Mouse (Mus musculus) embryonic facial prominence, embryonic 11.5 days (tissue): ENCODE results near the gene Ilf3. TPM values are rescaled to one million over a fixed set of nuclear protein-coding genes. Genes with fewer than 3 reads are reported as not detected.

Experiments used
- ATAC-seq: fragments of 200-750 bp; cut with Nextera tagmentation; replicated peaks from 2 replicates; pipeline ENCODE4 v1.8.0; 2017; ENCODE audit warnings: low read depth; ENCODE audit not compliant: insufficient number of reproducible peaks, low FRiP score, low TSS enrichment
- DNase-seq: peaks from one replicate; pipeline ENCODE4 v3.0.0-alpha.2; 2015; ENCODE audit warnings: low spot score
- H3K27ac ChIP-seq: fragments of 300-500 bp; sonication (generic); replicated peaks from 2 replicates; pipeline ENCODE4 v1.5.1; 2014; ENCODE audit warnings: mild to moderate bottlenecking, low read depth, low read length, control low read depth
- H3K27me3 ChIP-seq: fragments of 300-500 bp; sonication (generic); 2 replicates; pipeline ENCODE4 v1.6.1; 2014; ENCODE audit warnings: mild to moderate bottlenecking, low read length, moderate library complexity, mixed read lengths; ENCODE audit not compliant: control insufficient read depth, insufficient read depth
- H3K36me3 ChIP-seq: fragments of 300-500 bp; sonication (generic); replicated peaks from 2 replicates; pipeline ENCODE4 v1.6.1; 2014; ENCODE audit warnings: low read depth, mild to moderate bottlenecking, low read length, moderate library complexity, mixed read lengths; ENCODE audit not compliant: control insufficient read depth, insufficient read depth
- H3K4me1 ChIP-seq: fragments of 300-500 bp; sonication (generic); 2 replicates; pipeline ENCODE4 v1.6.1; 2014; ENCODE audit warnings: low read length, mixed read lengths; ENCODE audit not compliant: control insufficient read depth, insufficient read depth
- H3K4me2 ChIP-seq: fragments of 300-500 bp; sonication (generic); 2 replicates; pipeline ENCODE4 v1.6.1; 2014; ENCODE audit warnings: low read depth, mild to moderate bottlenecking, control low read depth, low read length, moderate library complexity
- H3K4me3 ChIP-seq: fragments of 300-500 bp; sonication (generic); 2 replicates; pipeline ENCODE4 v1.5.1; 2014; ENCODE audit warnings: low read depth, low read length, control low read depth
- H3K9ac ChIP-seq: fragments of 300-500 bp; sonication (generic); replicated peaks from 2 replicates; pipeline ENCODE4 v1.6.1; 2014; ENCODE audit warnings: mild to moderate bottlenecking, control low read depth, low read length
- H3K9me3 ChIP-seq: fragments of 300-500 bp; sonication (generic); replicated peaks from 2 replicates; pipeline ENCODE4 v1.6.1; 2016; ENCODE audit warnings: mild to moderate bottlenecking, low read length, inconsistent platforms, mixed read lengths; ENCODE audit not compliant: control insufficient read depth
- WGBS: fragments of 180-500 bp; shearing (Covaris S2); extraction: QIAGEN DNeasy Blood & Tissue Kit; methylation state at CpG from one replicate; pipeline ENCODE4 v1.1.7; 2014; 5-methylcytosine and 5-hydroxymethylcytosine counted together
- polyA plus RNA-seq: library from polyadenylated mRNA; unstranded; fragments of >200 nt; fragmentation: Nextera tagmentation; extraction: Ambion mirVana; gene quantifications from 2 replicates; pipeline ENCODE4 v1.2.1, GENCODE M21; 2014

Ilf3 gene
- polyA plus RNA-seq, 1 experiment from 2014 or later = 256 TPM

DNA sequence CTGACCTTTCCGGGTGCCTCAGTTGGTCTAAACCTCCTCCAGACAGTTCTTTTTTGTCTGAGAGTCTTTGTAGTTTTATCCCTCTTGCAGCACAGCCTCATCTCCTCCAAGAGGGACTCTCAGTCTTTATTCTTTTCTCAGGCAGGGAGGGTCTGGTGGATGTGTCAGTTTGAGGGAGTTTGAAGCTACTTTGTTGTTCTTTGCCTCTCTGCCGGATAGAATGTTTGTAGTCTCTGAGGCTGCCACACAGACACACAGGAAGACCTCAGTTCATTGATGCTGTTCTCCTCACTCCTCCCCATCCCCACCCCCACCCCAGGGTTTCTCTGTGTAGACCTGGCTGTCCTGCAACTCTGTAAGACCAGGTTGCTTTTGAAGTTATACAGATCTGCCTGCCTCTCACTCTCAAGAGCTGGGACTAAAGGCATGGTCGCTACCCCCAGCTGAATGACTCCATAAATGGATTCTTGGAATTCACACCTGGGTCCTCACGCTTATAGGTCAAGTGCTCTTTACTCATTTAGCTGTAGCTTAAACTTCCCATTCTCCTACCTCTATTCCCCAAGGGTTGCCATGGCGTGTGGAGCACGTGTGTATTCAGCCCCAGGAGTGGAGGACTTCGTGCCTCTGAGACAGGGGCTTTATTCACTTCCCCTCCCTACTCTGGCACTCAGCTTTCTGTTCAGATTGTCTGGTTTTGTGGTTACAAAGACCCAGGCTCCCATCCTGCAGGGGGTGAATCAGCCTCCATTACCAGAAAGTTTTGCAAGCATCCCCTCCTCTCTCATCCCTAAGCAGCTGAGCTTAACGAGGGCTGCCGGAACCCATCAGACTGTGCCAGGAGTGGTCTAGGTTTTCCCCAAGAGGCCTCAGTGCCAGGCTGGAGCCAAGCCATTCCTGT lies 35.3 kb upstream of the Ilf3 start:
- 40% methylated on average over 9 of the region's 9 CpGs for WGBS
- Histone ChIP-seq H3K9ac (no peak overlapping the region), H3K27ac (no peak overlapping the region), H3K4me3 (no peak overlapping the region), H3K36me3 (no peaks in the 10 kb centered on the region), H3K9me3 (no peaks in the 10 kb centered on the region), H3K4me1 (no peaks in the 10 kb centered on the region; the same call in 1 of the 2 replicates), H3K4me2 (no peak overlapping the region), H3K27me3 (no peaks in the 10 kb centered on the region)
- ATAC-seq (peak; percentile 8; the same call in 1 of the 2 replicates), DNase-seq (peak; percentile 9)

DNA sequence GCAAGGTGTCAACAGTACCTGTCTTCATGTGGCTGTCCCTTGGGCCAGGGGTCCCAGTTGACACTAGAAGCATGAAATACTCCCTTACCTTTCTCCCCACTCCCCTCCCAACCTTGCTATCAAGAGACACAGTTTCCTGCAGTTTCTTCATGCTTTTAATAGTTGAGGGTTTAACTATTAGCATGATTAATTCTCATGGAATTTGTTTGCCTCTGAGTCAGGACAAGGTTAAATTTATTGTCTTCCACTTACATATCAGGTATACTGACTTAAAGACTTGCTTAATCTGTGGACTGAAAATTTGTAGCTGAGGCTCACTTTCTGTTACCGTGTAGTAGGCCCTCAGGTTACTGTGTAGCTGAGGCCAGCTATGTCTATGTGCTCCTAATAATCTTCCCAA lies 34.1 kb upstream of the Ilf3 start:
- Histone ChIP-seq H3K27me3 (no peaks in the 10 kb centered on the region), H3K36me3 (no peaks in the 10 kb centered on the region), H3K4me2 (no peak overlapping the region), H3K4me1 (no peaks in the 10 kb centered on the region; the same call in 1 of the 2 replicates), H3K27ac (no peak overlapping the region), H3K4me3 (no peak overlapping the region), H3K9ac (no peak overlapping the region), H3K9me3 (no peaks in the 10 kb centered on the region)
- ATAC-seq (no peak), DNase-seq (no peak)
- 88% methylated on average over 1 of the region's 1 CpGs for WGBS

DNA sequence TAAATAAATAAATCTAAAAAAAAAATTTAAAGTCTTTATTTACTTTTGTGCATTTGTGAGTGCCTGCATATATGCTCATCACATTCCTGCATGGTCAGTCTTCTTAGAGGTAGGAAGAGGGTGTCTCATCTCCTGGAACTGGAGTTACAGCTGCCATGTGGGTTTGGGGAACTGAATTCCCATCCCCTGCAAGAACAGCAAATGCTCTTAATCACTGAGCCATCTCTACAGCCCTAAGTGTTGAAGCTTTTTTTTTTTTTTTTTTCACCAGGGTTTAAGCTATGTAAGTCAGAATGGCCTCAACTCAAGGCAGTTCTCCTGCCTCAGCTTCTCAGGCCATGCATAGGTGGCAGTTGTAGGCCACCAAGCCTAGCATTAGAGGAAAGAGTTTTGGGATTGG lies 32.9 kb upstream of the Ilf3 start:
- DNase-seq (no peak), ATAC-seq (no peak)
- Histone ChIP-seq H3K4me2 (no peak overlapping the region), H3K27me3 (no peaks in the 10 kb centered on the region), H3K9ac (no peak overlapping the region), H3K27ac (no peak overlapping the region), H3K4me3 (no peak overlapping the region), H3K9me3 (no peaks in the 10 kb centered on the region), H3K36me3 (no peaks in the 10 kb centered on the region), H3K4me1 (no peaks in the 10 kb centered on the region; the same call in 1 of the 2 replicates)

DNA sequence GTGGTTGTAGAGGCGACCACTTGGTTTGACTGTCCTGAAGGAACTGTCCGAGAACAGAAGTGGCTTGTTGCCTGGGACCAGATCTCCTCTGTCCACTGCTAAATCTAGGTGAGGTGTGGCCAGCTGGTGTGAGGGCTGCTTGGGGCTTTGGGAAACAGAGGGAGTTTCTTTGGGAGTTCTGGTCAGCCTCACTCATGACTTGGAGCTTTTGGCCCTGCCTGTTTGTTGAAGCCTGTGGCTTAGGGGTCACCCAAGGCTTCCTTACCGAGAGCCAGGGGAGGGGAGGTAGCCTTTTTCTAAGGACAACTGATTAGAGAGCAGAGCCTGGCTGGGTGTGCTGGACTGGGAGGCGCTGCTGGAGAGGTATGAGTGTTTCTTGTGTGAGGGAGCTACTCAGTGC lies 32.3 kb upstream of the Ilf3 start:
- no peak for ATAC-seq
- DNase-seq = no peak
- Histone ChIP-seq H3K27ac (no peak overlapping the region), H3K36me3 (no peaks in the 10 kb centered on the region; the same call in 1 of the 2 replicates), H3K4me3 (no peak overlapping the region), H3K9ac (no peak overlapping the region), H3K9me3 (no peaks in the 10 kb centered on the region), H3K27me3 (no peaks in the 10 kb centered on the region), H3K4me2 (no peak overlapping the region), H3K4me1 (no peaks in the 10 kb centered on the region; the same call in 1 of the 2 replicates)
- WGBS = 81% methylated on average over 4 of the region's 4 CpGs

DNA sequence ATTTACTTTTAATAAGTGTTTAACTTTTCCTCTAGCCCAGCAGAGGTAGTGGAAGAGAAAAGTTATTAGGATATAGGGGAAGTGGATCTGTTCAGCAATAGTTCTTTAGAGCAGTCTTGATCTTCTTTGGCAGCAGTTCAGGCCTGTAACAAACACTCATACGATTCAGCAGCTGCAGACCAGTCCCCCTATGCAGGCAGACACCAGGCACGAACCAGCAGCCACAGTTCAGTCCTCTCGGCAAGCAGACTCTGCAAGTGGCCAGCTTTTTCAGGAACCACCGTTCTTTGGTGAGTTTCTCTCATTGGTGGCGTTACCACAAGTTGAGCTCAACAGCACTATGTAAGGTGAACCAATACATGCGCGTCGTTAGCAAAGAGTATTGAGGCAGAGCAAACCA lies 31.2 kb upstream of the Ilf3 start:
- no peak overlapping the region for H3K4me3 ChIP-seq
- H3K9ac ChIP-seq = no peak overlapping the region
- no peaks in the 10 kb centered on the region for H3K27me3 ChIP-seq
- no peaks in the 10 kb centered on the region; the same call in 1 of the 2 replicates for H3K4me1 ChIP-seq
- no peaks in the 10 kb centered on the region for H3K9me3 ChIP-seq
- H3K36me3 ChIP-seq = no peaks in the 10 kb centered on the region; the same call in 1 of the 2 replicates
- 85% methylated on average over 8 of the region's 8 CpGs for WGBS
- no peak for DNase-seq
- ATAC-seq = no peak
- no peak overlapping the region for H3K4me2 ChIP-seq
- H3K27ac ChIP-seq = no peak overlapping the region

DNA sequence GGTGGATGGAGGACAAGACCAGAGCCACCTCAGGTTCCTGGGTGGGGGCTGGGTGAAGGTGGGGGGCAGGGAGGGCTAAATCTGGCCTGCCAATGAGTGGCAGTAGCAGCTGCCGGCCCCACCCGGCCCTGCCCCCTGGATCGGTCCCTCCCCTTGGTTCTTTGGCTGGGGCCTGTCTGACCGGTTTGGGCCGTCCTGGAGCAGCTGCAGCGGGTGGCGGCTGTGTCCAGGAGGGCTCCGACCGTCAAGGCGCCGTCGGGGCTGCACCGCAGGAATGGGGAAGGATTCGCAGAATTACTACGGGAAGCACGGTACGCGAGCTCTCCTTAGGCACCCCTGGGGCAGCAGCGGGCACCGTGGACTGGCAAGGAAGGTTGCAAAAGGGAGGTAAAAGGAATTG lies 30.0 kb upstream of the Ilf3 start:
- H3K27me3 ChIP-seq = no peaks in the 10 kb centered on the region
- peak overlapping the region; percentile 18 for H3K4me3 ChIP-seq
- 18% methylated on average over 20 of the region's 20 CpGs for WGBS
- no peak overlapping the region for H3K4me2 ChIP-seq
- H3K27ac ChIP-seq = peak overlapping the region; percentile 41; the same call in 1 of the 2 replicates
- no peaks in the 10 kb centered on the region; the same call in 1 of the 2 replicates for H3K36me3 ChIP-seq
- no peaks in the 10 kb centered on the region for H3K9me3 ChIP-seq
- ATAC-seq = peak; percentile 50
- DNase-seq = peak; percentile 37
- H3K4me1 ChIP-seq = no peaks in the 10 kb centered on the region
- H3K9ac ChIP-seq = peak overlapping the region; percentile 37

DNA sequence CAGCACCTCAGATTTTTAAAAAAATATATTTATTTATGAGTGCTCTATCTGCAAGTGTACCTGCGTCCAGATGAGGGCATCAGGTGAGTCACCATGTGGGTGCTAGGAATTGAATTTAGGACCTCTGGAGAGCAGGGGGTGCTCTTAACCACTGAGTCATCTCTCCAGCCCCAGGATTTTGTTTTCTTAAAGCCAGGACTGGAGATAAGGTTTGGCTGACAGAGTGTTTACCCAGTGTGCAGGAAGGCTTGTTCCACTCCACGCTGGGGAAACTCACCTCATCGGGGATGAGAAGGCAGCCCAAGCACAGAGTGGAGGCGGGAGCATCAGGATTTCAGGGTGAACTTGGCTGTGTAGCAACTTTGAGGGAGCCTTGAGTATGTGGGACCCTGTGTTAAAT lies 27.3 kb upstream of the Ilf3 start:
- ATAC-seq = no peak
- Histone ChIP-seq H3K4me1 (no peaks in the 10 kb centered on the region), H3K9me3 (no peaks in the 10 kb centered on the region), H3K36me3 (no peaks in the 10 kb centered on the region; the same call in 1 of the 2 replicates), H3K27me3 (no peaks in the 10 kb centered on the region), H3K9ac (no peak overlapping the region), H3K4me2 (no peak overlapping the region), H3K27ac (no peak overlapping the region), H3K4me3 (no peak overlapping the region)
- DNase-seq = no peak
- 92% methylated on average over 4 of the region's 4 CpGs for WGBS

DNA sequence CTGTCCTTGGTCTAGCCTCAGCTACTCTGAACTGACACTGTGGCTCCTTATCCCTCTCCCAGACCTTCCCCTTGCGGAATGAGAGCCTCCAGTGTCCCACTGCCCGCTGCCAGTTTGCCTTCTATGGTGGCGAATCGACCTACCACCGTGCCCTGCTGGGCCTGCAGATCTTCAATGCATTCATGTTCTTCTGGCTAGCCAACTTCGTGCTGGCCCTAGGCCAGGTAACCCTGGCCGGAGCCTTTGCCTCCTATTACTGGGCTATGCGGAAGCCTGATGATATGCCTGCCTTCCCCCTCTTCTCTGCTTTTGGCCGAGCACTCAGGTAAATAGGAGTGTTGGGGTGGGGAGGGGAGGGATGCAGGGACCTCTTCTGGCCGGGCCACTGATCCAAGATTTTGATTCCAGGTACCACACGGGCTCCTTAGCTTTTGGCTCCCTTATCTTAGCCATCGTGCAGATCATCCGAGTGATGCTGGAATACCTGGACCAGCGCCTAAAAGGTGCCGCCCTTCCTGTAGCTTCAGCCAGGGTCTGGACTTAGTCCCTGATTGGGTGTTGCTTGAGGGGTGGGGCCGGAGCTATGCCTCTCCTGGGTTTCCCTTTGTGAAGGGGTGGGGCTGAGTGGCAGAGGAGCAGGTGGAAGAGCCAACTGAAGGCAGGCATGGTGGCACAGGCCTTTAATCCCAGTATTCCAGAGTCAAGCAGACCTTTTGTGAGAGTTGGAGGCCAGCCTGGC lies 20.9 kb upstream of the Ilf3 start:
- ATAC-seq (no peak), DNase-seq (no peak)
- H3K4me3 ChIP-seq = no peak overlapping the region
- H3K27me3 ChIP-seq = no peaks in the 10 kb centered on the region
- H3K27ac ChIP-seq = no peak overlapping the region
- no peaks in the 10 kb centered on the region for H3K9me3 ChIP-seq
- H3K9ac ChIP-seq = no peak overlapping the region
- no peak overlapping the region for H3K4me2 ChIP-seq
- WGBS = 72% methylated on average over 16 of the region's 16 CpGs
- H3K36me3 ChIP-seq = no peaks in the 10 kb centered on the region; the same call in 1 of the 2 replicates
- no peaks in the 10 kb centered on the region for H3K4me1 ChIP-seq
